Mouse (Mus musculus) small intestine, adult 2 months (tissue): Measurements from ENCODE around the gene Gm128.

Source experiments
- CTCF ChIP-seq: fragments of 200-500 bp; IDR thresholded peaks from 2 replicates; pipeline ENCODE4 v1.5.1; 2012; ENCODE audit warnings: low read depth, mild to moderate bottlenecking, control low read depth, inconsistent platforms, low read length, moderate library complexity, mixed read lengths; ENCODE audit not compliant: insufficient replicate concordance, insufficient read length; ENCODE audit errors: extremely low read depth
- POLR2A ChIP-seq: fragments of 200-500 bp; IDR thresholded peaks from 2 replicates; pipeline ENCODE4 v1.6.1; 2012; ENCODE audit warnings: low read depth, mild to moderate bottlenecking, control low read depth, inconsistent platforms, low read length, moderate library complexity

DNA sequence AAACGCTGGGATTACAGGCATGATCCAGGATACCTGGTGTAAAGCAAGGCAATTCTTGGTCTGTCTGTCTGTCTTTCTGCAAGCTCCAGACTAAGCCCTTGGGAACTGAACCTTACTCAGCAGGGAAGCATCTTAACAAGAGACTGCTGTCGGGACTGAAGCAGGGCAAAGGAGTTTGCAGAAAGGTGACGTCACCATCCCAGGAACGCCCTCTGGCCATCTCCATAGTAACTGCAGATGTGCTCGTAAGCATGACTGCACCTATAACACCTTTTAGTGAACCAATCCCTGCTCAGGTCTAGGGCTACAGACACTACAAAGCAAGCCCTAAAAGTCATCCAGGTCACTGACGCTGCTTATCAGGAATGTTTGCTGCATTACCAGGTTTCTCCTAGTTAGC is 17.1 kb downstream of the Gm128 start:
- no peak for TF ChIP-seq POLR2A
- no peak for TF ChIP-seq CTCF
